Mouse (Mus musculus) limb, embryonic 14.5 days (tissue): ENCODE data around the gene Pjvk. TPM values are rescaled to one million over a fixed set of nuclear protein-coding genes. Genes with fewer than 3 reads are reported as not detected.

Source experiments
- ATAC-seq: fragments of 200-750 bp; cut with Nextera tagmentation; 2 replicates; pipeline ENCODE4 v1.8.0; 2017; ENCODE audit warnings: low read depth, moderate number of reproducible peaks, moderate TSS enrichment; ENCODE audit not compliant: low FRiP score
- DNase-seq: peaks from one replicate; pipeline ENCODE4 v3.0.0-alpha.2; 2015; ENCODE audit warnings: low spot score
- H3K27ac ChIP-seq: fragments of 300-500 bp; sonication (generic); replicated peaks from 2 replicates; pipeline ENCODE4 v1.5.1; 2014; ENCODE audit warnings: low read depth, mild to moderate bottlenecking, low read length, moderate library complexity, mixed read lengths
- H3K27me3 ChIP-seq: fragments of 300-500 bp; sonication (generic); 2 replicates; pipeline ENCODE4 v1.6.1; 2014; ENCODE audit warnings: low read length, mixed read lengths; ENCODE audit not compliant: control insufficient read depth, insufficient read depth
- H3K36me3 ChIP-seq: fragments of 300-500 bp; sonication (generic); 2 replicates; pipeline ENCODE4 v1.6.1; 2014; ENCODE audit warnings: mild to moderate bottlenecking, low read length, moderate library complexity, mixed read lengths; ENCODE audit not compliant: control insufficient read depth, insufficient read depth
- H3K4me1 ChIP-seq: fragments of 300-500 bp; sonication (generic); 2 replicates; pipeline ENCODE4 v1.6.1; 2014; ENCODE audit warnings: antibody characterized with exemption, low read length, mixed read lengths; ENCODE audit not compliant: control insufficient read depth, insufficient read depth
- H3K4me2 ChIP-seq: fragments of 300-500 bp; sonication (generic); replicated peaks from 2 replicates; pipeline ENCODE4 v1.6.1; 2014; ENCODE audit warnings: low read depth, mild to moderate bottlenecking, low read length, moderate library complexity; ENCODE audit not compliant: severe bottlenecking
- H3K4me3 ChIP-seq: fragments of 300-500 bp; sonication (generic); replicated peaks from 2 replicates; pipeline ENCODE4 v1.5.1; 2014; ENCODE audit warnings: low read length
- H3K9ac ChIP-seq: fragments of 300-500 bp; sonication (generic); 2 replicates; pipeline ENCODE4 v1.6.1; 2014; ENCODE audit warnings: mild to moderate bottlenecking, low read depth, low read length, moderate library complexity; ENCODE audit not compliant: severe bottlenecking
- H3K9me3 ChIP-seq: fragments of 300-500 bp; sonication (generic); 2 replicates; pipeline ENCODE4 v1.6.1; 2016; ENCODE audit warnings: low read length; ENCODE audit not compliant: control insufficient read depth
- POLR2A ChIP-seq: fragments of 200-500 bp; IDR thresholded peaks from 2 replicates; pipeline ENCODE4 v1.8.0; 2012; ENCODE audit warnings: inconsistent platforms, mild to moderate bottlenecking, moderate library complexity, borderline replicate concordance; ENCODE audit not compliant: insufficient read depth, insufficient read length; ENCODE audit errors: extremely low read depth
- WGBS: fragments of 180-500 bp; shearing (Covaris S2); extraction: QIAGEN DNeasy Blood & Tissue Kit; methylation state at CpG from one replicate; pipeline ENCODE4 v1.1.7; 2014; 5-methylcytosine and 5-hydroxymethylcytosine counted together
- polyA plus RNA-seq, 2 experiments: library from polyadenylated mRNA; depleted of rRNA in 1 of 2; stranded (reverse) in 1 of 2; unstranded in 1 of 2; fragments of >200 nt; fragmentation: Nextera tagmentation in 1 of 2; extraction: Ambion mirVana in 1 of 2; gene quantifications; 2 replicates each; pipeline versions ENCODE4 v1.2.1 to v1.2.3; 2012 to 2014

Pjvk gene
- polyA plus RNA-seq, 2 experiments = 0.83 TPM; not detected in 1

- Histone ChIP-seq H3K9me3 (no peaks in the 10 kb centered on the region), H3K9ac (no peak overlapping the region), H3K27ac (no peak overlapping the region), H3K4me1 (peaks cover 5% of the 10 kb centered on the region), H3K4me3 (no peak overlapping the region), H3K36me3 (no peaks in the 10 kb centered on the region), H3K4me2 (no peak overlapping the region), H3K27me3 (no peaks in the 10 kb centered on the region)
- WGBS = 91% methylated on average over 4 of the region's 4 CpGs
- no peak for DNase-seq
- no peak for TF ChIP-seq POLR2A
- ATAC-seq = no peak
Observed at GRCm38 (mm10) chr2:76653070-76653469, 4.8 kb downstream of the Pjvk start.

DNA sequence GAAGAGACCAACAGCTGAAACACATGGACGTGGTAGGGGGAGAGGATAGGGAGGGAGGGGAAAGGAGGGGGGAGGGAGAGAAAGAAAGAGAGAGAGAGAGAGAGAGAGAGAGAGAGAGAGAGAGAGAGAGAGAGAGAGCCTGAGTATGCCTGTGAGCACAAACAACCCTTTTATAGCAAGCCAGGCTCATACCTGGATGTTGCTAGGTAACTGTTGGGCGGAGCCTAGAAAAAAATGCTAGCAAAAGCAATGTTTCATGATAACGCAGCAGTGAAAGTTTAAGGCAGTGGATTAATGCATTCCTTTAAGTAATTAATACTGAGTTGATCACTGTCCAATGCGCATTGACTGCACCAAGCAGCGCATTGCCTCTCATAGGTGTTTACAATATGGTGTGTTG, 6.4 kb downstream of the Pjvk start:
- WGBS = 75% methylated on average over 5 of the region's 5 CpGs
- H3K36me3 ChIP-seq = no peaks in the 10 kb centered on the region
- no peak for TF ChIP-seq POLR2A
- peaks cover 4% of the 10 kb centered on the region; the same call in 1 of the 2 replicates for H3K4me1 ChIP-seq
- ATAC-seq = no peak
- H3K9ac ChIP-seq = no peak overlapping the region
- no peak overlapping the region for H3K27ac ChIP-seq
- no peak overlapping the region for H3K4me3 ChIP-seq
- H3K27me3 ChIP-seq = no peaks in the 10 kb centered on the region
- H3K9me3 ChIP-seq = no peaks in the 10 kb centered on the region
- no peak for DNase-seq
- H3K4me2 ChIP-seq = no peak overlapping the region

DNA sequence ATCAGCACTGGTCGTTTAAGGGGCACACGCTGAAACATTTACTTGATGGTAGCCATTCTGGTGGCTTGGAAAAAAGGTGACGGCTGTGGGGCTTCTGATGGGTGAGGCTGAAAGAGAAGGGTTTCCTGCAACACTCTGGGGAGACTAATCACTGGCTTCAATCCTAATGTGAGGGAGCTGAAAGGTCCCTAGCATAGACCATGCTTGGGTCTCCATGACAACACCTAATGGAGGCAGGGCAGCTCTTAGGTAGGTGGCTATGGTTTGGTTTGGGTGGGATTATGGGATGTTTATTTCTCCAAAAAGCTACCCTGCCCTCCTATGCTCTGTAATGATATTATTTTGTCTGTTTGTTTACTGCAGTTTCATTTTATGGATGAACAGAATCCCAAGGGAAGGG, 7.2 kb downstream of the Pjvk start:
- WGBS = 77% methylated on average over 3 of the region's 3 CpGs

GRCm38 (mm10) chr2:76655982-76656381, 7.7 kb downstream of the Pjvk start:
- H3K36me3 ChIP-seq = no peaks in the 10 kb centered on the region
- no peak overlapping the region for H3K9ac ChIP-seq
- H3K27ac ChIP-seq = no peak overlapping the region
- DNase-seq (no peak), ATAC-seq (no peak)
- H3K4me2 ChIP-seq = no peak overlapping the region
- TF ChIP-seq POLR2A = no peak
- no peak overlapping the region for H3K4me3 ChIP-seq
- peaks cover 4% of the 10 kb centered on the region; the same call in 1 of the 2 replicates for H3K4me1 ChIP-seq
- no peaks in the 10 kb centered on the region for H3K9me3 ChIP-seq
- 10% methylated on average over 1 of the region's 1 CpGs for WGBS
- H3K27me3 ChIP-seq = no peaks in the 10 kb centered on the region

More for the DNA sequence above, 7.2 kb downstream of the Pjvk start:
- H3K4me3 ChIP-seq = no peak overlapping the region
- ATAC-seq (no peak), DNase-seq (no peak)
- peaks cover 4% of the 10 kb centered on the region; the same call in 1 of the 2 replicates for H3K4me1 ChIP-seq
- no peak overlapping the region for H3K27ac ChIP-seq
- no peaks in the 10 kb centered on the region for H3K27me3 ChIP-seq
- no peaks in the 10 kb centered on the region for H3K9me3 ChIP-seq
- H3K9ac ChIP-seq = no peak overlapping the region
- no peak overlapping the region for H3K4me2 ChIP-seq
- TF ChIP-seq POLR2A = no peak
- H3K36me3 ChIP-seq = no peaks in the 10 kb centered on the region

GRCm38 (mm10) chr2:76658551-76658950, 10.3 kb downstream of the Pjvk start:
- no peak overlapping the region for H3K4me3 ChIP-seq
- ATAC-seq = no peak
- 71% methylated on average over 13 of the region's 13 CpGs for WGBS
- H3K9me3 ChIP-seq = no peaks in the 10 kb centered on the region
- H3K36me3 ChIP-seq = peaks cover 16% of the 10 kb centered on the region
- H3K9ac ChIP-seq = no peak overlapping the region
- H3K4me1 ChIP-seq = peaks cover 4% of the 10 kb centered on the region; the same call in 1 of the 2 replicates
- no peak overlapping the region for H3K27ac ChIP-seq
- DNase-seq = no peak
- TF ChIP-seq POLR2A = no peak
- no peak overlapping the region for H3K4me2 ChIP-seq
- H3K27me3 ChIP-seq = no peaks in the 10 kb centered on the region

DNA sequence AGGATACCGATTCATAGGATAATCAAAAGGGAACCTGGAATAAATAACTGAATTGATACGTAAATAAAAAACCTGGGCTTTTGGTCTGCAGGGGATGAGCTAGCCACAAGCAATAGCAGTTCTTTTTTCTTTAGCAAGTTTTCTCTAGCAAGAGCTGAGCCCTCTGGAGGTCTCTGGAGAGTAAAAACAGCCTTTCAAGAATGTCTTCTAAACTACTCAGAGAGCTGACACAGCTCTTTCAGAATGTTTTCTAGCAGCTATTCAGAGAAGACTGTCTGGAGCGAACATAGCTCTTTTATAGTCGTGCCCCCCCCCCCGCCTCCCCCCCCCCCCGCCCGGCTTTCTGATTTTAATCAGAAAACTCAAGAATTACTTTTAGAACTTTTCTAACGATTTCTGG, 11.1 kb downstream of the Pjvk start:
- H3K27me3 ChIP-seq = no peaks in the 10 kb centered on the region
- no peak for TF ChIP-seq POLR2A
- peak; percentile 54 for DNase-seq
- no peak overlapping the region for H3K4me2 ChIP-seq
- peaks cover 25% of the 10 kb centered on the region for H3K36me3 ChIP-seq
- WGBS = 41% methylated on average over 5 of the region's 8 CpGs
- H3K4me1 ChIP-seq = peaks cover 4% of the 10 kb centered on the region; the same call in 1 of the 2 replicates
- no peaks in the 10 kb centered on the region for H3K9me3 ChIP-seq
- H3K9ac ChIP-seq = no peak overlapping the region
- H3K4me3 ChIP-seq = no peak overlapping the region
- ATAC-seq = no peak
- no peak overlapping the region for H3K27ac ChIP-seq
